Mouse (Mus musculus) E14TG2a.4 (cell line): Measurements from ENCODE around the gene Dvl1.
A peak's percentile ranks its signal among the peaks of the same experiment; 100 is the strongest.

Experiments used
- H3K27me3 ChIP-seq: 2 replicates; pipeline ENCODE4 v1.6.1; 2014; ENCODE audit warnings: low read length, control low read depth; ENCODE audit not compliant: insufficient read depth
- H3K36me3 ChIP-seq: 2 replicates; pipeline ENCODE4 v1.6.1; 2014; ENCODE audit warnings: low read length, control low read depth; ENCODE audit not compliant: insufficient read depth
- H3K4me1 ChIP-seq: replicated peaks from 2 replicates; pipeline ENCODE4 v1.6.1; 2014; ENCODE audit warnings: low read depth, low read length, control low read depth
- H3K4me3 ChIP-seq: replicated peaks from 2 replicates; pipeline ENCODE4 v1.5.1; 2014; ENCODE audit warnings: mild to moderate bottlenecking, low read length
- H3K9me3 ChIP-seq: 2 replicates; pipeline ENCODE4 v1.6.1; 2014; ENCODE audit warnings: low read length, control low read depth
- CTCF ChIP-seq: conservative IDR thresholded peaks from 2 replicates; pipeline ENCODE4 v1.5.1; 2014; ENCODE audit warnings: low read length
- NANOG ChIP-seq: IDR thresholded peaks from 2 replicates; pipeline ENCODE4 v1.6.1; 2014; ENCODE audit warnings: borderline replicate concordance, low read length, mixed read lengths
- POU5F1 ChIP-seq: IDR thresholded peaks from 2 replicates; pipeline ENCODE4 v1.6.1; 2014; ENCODE audit warnings: low read length, borderline replicate concordance

Dvl1 gene

GRCm38 (mm10) chr4:155847591-155848352 lies 570 bp downstream of the Dvl1 start:
- no peaks in the 10 kb centered on the region for H3K9me3 ChIP-seq

GRCm38 (mm10) chr4:155848434-155849095 lies 1.4 kb downstream of the Dvl1 start:
- Histone ChIP-seq H3K36me3 (peaks cover 13% of the 10 kb centered on the region; the same call in 1 of the 2 replicates), H3K4me3 (peak overlapping the region; percentile 89), H3K27me3 (peaks cover 7% of the 10 kb centered on the region), H3K4me1 (peaks cover 34% of the 10 kb centered on the region), H3K9me3 (no peaks in the 10 kb centered on the region)
- no peak for TF ChIP-seq NANOG
- no peak for TF ChIP-seq CTCF
- TF ChIP-seq POU5F1, result no peak

More at GRCm38 (mm10) chr4:155847591-155848352, 570 bp downstream of the Dvl1 start:
- no peak for TF ChIP-seq NANOG
- no peak for TF ChIP-seq POU5F1
- no peak for TF ChIP-seq CTCF
- peaks cover 9% of the 10 kb centered on the region for H3K36me3 ChIP-seq
- H3K4me3 ChIP-seq, result peak overlapping the region; percentile 89
- H3K4me1 ChIP-seq, result peaks cover 32% of the 10 kb centered on the region
- H3K27me3 ChIP-seq, result peaks cover 15% of the 10 kb centered on the region

- H3K9me3 ChIP-seq, result no peaks in the 10 kb centered on the region
- 0 out of 2 replicates have a peak, but pooled peaks cover 4% of the 10 kb centered on the region for H3K27me3 ChIP-seq
- no peak for TF ChIP-seq POU5F1
- TF ChIP-seq NANOG, result no peak
- TF ChIP-seq CTCF, result no peak
- H3K4me1 ChIP-seq, result peaks cover 41% of the 10 kb centered on the region
- peaks cover 17% of the 10 kb centered on the region; the same call in 1 of the 2 replicates for H3K36me3 ChIP-seq
- H3K4me3 ChIP-seq, result no peak overlapping the region
These were observed 2.2 kb downstream of the Dvl1 start for GRCm38 (mm10) chr4:155849391-155849790.

- TF ChIP-seq POU5F1, result no peak
- TF ChIP-seq CTCF, result no peak
- TF ChIP-seq NANOG, result no peak
- no peaks in the 10 kb centered on the region for H3K9me3 ChIP-seq
- no peak overlapping the region for H3K4me3 ChIP-seq
- peaks cover 47% of the 10 kb centered on the region for H3K4me1 ChIP-seq
- peaks cover 22% of the 10 kb centered on the region for H3K36me3 ChIP-seq
- 0 out of 2 replicates have a peak, but pooled peaks cover 4% of the 10 kb centered on the region for H3K27me3 ChIP-seq
These were observed 2.7 kb downstream of the Dvl1 start for GRCm38 (mm10) chr4:155849792-155850451.

GRCm38 (mm10) chr4:155851368-155851767 lies 4.2 kb downstream of the Dvl1 start:
- TF ChIP-seq NANOG, result no peak
- no peak for TF ChIP-seq CTCF
- no peak for TF ChIP-seq POU5F1
- no peaks in the 10 kb centered on the region for H3K27me3 ChIP-seq
- peaks cover 36% of the 10 kb centered on the region for H3K36me3 ChIP-seq
- peaks cover 49% of the 10 kb centered on the region for H3K4me1 ChIP-seq
- no peaks in the 10 kb centered on the region for H3K9me3 ChIP-seq
- H3K4me3 ChIP-seq, result no peak overlapping the region

- H3K4me1 ChIP-seq, result peaks cover 47% of the 10 kb centered on the region
- no peaks in the 10 kb centered on the region for H3K9me3 ChIP-seq
- no peaks in the 10 kb centered on the region for H3K27me3 ChIP-seq
- TF ChIP-seq POU5F1 (no peak), NANOG (no peak), CTCF (no peak)
- H3K36me3 ChIP-seq, result peaks cover 42% of the 10 kb centered on the region
- H3K4me3 ChIP-seq, result no peak overlapping the region
These were observed 4.8 kb downstream of the Dvl1 start for GRCm38 (mm10) chr4:155851951-155852411.

GRCm38 (mm10) chr4:155853421-155853820 lies 6.2 kb downstream of the Dvl1 start:
- H3K9me3 ChIP-seq, result no peaks in the 10 kb centered on the region
- H3K4me1 ChIP-seq, result peaks cover 40% of the 10 kb centered on the region
- peaks cover 56% of the 10 kb centered on the region for H3K36me3 ChIP-seq
- TF ChIP-seq CTCF (no peak), NANOG (no peak), POU5F1 (no peak)
- H3K27me3 ChIP-seq, result no peaks in the 10 kb centered on the region
- no peak overlapping the region for H3K4me3 ChIP-seq

GRCm38 (mm10) chr4:155854991-155855390 lies 7.8 kb downstream of the Dvl1 start:
- no peak for TF ChIP-seq NANOG
- no peak for TF ChIP-seq POU5F1
- no peak for TF ChIP-seq CTCF

More at GRCm38 (mm10) chr4:155854991-155855390, 7.8 kb downstream of the Dvl1 start:
- Histone ChIP-seq H3K4me1 (peaks cover 31% of the 10 kb centered on the region), H3K36me3 (peaks cover 65% of the 10 kb centered on the region), H3K27me3 (no peaks in the 10 kb centered on the region), H3K4me3 (no peak overlapping the region), H3K9me3 (no peaks in the 10 kb centered on the region)
